Comparison of ENCODE assay signal across 8 mouse cellular contexts in the genomic region with DNA sequence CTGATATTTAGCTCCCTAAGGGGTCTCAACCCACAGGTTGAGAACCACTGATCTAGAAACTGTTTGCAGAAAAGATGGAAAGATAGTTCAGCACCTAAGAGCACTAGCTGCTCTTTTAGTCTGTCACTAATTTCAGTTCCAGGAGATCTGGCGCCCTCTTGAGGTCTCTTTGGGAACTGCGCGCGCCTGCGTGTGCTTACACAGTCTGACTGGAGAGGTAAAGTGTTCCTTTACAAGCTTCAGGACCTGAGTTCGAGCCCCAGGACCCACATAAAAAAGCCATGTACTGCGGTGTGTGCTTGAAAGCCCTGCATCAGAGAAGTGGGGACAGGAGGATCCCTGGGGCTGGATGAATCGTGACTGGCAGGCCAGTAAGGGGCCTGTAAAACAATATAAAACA. TPM values are rescaled to one million over a fixed set of nuclear protein-coding genes. Genes with fewer than 3 reads are reported as not detected.
DNase-seq lines count a peak whose midpoint lies in the region; ATAC-seq lines count a peak whose summit lies in the region.

No protein-coding gene starts in this region.

- no peaks in the 10 kb centered on the region for H3K36me3 ChIP-seq in forebrain, embryonic 11.5 days (ENCODE audit: control insufficient read depth, insufficient read depth, low read length)
- H3K36me3 ChIP-seq in forebrain, embryonic 16.5 days (ENCODE audit: control insufficient read depth, insufficient read depth): no peaks in the 10 kb centered on the region
- H3K36me3 ChIP-seq in midbrain, embryonic 10.5 days: no peaks in the 10 kb centered on the region
- H3K36me3 ChIP-seq in midbrain, embryonic 13.5 days: no peaks in the 10 kb centered on the region

- H3K4me1 ChIP-seq in forebrain, embryonic 11.5 days (replicated peaks; ENCODE audit: control insufficient read depth, insufficient read depth, low read length): no peaks in the 10 kb centered on the region
- H3K4me1 ChIP-seq in forebrain, embryonic 16.5 days (replicated peaks; ENCODE audit: control insufficient read depth, insufficient read depth, low read length): no peaks in the 10 kb centered on the region
- H3K4me1 ChIP-seq in midbrain, embryonic 10.5 days: no peaks in the 10 kb centered on the region
- H3K4me1 ChIP-seq in midbrain, embryonic 13.5 days (replicated peaks): no peaks in the 10 kb centered on the region

- no peak overlapping the region for H3K4me3 ChIP-seq in forebrain, embryonic 11.5 days (ENCODE audit: low read depth, low read length)
- no peak overlapping the region for H3K4me3 ChIP-seq in forebrain, embryonic 16.5 days (replicated peaks; ENCODE audit: low read length)
- H3K4me3 ChIP-seq in midbrain, embryonic 10.5 days: no peak overlapping the region
- H3K4me3 ChIP-seq in midbrain, embryonic 13.5 days (replicated peaks): no peak overlapping the region

- H3K27me3 ChIP-seq in forebrain, embryonic 11.5 days (ENCODE audit: control insufficient read depth, insufficient read depth, low read length): no peaks in the 10 kb centered on the region
- no peaks in the 10 kb centered on the region for H3K27me3 ChIP-seq in forebrain, embryonic 16.5 days (replicated peaks; ENCODE audit: control insufficient read depth, insufficient read depth, low read length)
- no peaks in the 10 kb centered on the region for H3K27me3 ChIP-seq in midbrain, embryonic 10.5 days (ENCODE audit: low read depth, poor library complexity, severe bottlenecking)
- no peaks in the 10 kb centered on the region for H3K27me3 ChIP-seq in midbrain, embryonic 13.5 days

- peak; percentile 65 for DNase-seq in forebrain, embryonic 11.5 days (ENCODE audit: low spot score)
- DNase-seq in midbrain, embryonic 10.5 days (ENCODE audit: low spot score): peak; percentile 20
- peak; percentile 64 to 69 for DNase-seq in adrenal gland, adult 18-20 months (ENCODE audit: low spot score in 2 of 2)
- DNase-seq in induced T-regulatory cell, adult 2 months (ENCODE audit: low read depth): peak; percentile 84
- DNase-seq in frontal cortex, postnatal 14 days (ENCODE audit: low spot score in 2 of 2): no peak

- no peak overlapping the region for H3K27ac ChIP-seq in forebrain, embryonic 11.5 days (ENCODE audit: low read depth, low read length)
- no peak overlapping the region for H3K27ac ChIP-seq in forebrain, embryonic 16.5 days (ENCODE audit: low read length)
- no peak overlapping the region for H3K27ac ChIP-seq in midbrain, embryonic 10.5 days (replicated peaks)
- no peak overlapping the region for H3K27ac ChIP-seq in midbrain, embryonic 13.5 days

- ATAC-seq in forebrain, embryonic 11.5 days (replicated peaks; ENCODE audit: low FRiP score): no peak
- ATAC-seq in forebrain, embryonic 16.5 days: no peak
- no peak for ATAC-seq in midbrain, embryonic 13.5 days
- ATAC-seq in monocyte, adult 5-6 weeks (replicated peaks; ENCODE audit: insufficient number of reproducible peaks, low FRiP score, low TSS enrichment, poor library complexity, severe bottlenecking): peak; percentile 67; the same call in 1 of the 2 replicates

- H3K9me3 ChIP-seq in forebrain, embryonic 11.5 days (ENCODE audit: control insufficient read depth, low read length): peaks cover 2% of the 10 kb centered on the region; the same call in 1 of the 2 replicates
- no peaks in the 10 kb centered on the region for H3K9me3 ChIP-seq in forebrain, embryonic 16.5 days (ENCODE audit: control insufficient read depth, low read length)
- peaks cover 56% of the 10 kb centered on the region for H3K9me3 ChIP-seq in midbrain, embryonic 10.5 days (replicated peaks)
- no peaks in the 10 kb centered on the region for H3K9me3 ChIP-seq in midbrain, embryonic 13.5 days

- H3K4me2 ChIP-seq in forebrain, embryonic 11.5 days (ENCODE audit: low read depth, low read length, severe bottlenecking): no peak overlapping the region
- H3K4me2 ChIP-seq in forebrain, embryonic 16.5 days (ENCODE audit: low read length): no peak overlapping the region
- no peak overlapping the region for H3K4me2 ChIP-seq in midbrain, embryonic 13.5 days (replicated peaks)

- 54% methylated on average over 8 of the region's 8 CpGs for WGBS in forebrain, embryonic 11.5 days
- 51% methylated on average over 8 of the region's 8 CpGs for WGBS in forebrain, embryonic 16.5 days
- 55% methylated on average over 8 of the region's 8 CpGs for WGBS in midbrain, embryonic 10.5 days
- 55% methylated on average over 8 of the region's 8 CpGs for WGBS in midbrain, embryonic 13.5 days

- H3K9ac ChIP-seq in forebrain, embryonic 11.5 days (ENCODE audit: low read length): no peak overlapping the region
- no peak overlapping the region for H3K9ac ChIP-seq in forebrain, embryonic 16.5 days (replicated peaks; ENCODE audit: low read depth, low read length)
- no peak overlapping the region for H3K9ac ChIP-seq in midbrain, embryonic 13.5 days (replicated peaks)

RNA-seq across cellular contexts. Expression of a gene that starts 2.1 kb away (rescaled TPM):
- polyA plus RNA-seq in forebrain, embryonic 11.5 days (2014; fragmentation: Nextera tagmentation; extraction: Ambion mirVana): not detected in 2 replicates
- not detected in 2 replicates for polyA plus RNA-seq in forebrain, embryonic 16.5 days (2015; fragmentation: Nextera tagmentation; extraction: Ambion mirVana)
- not detected in 2 replicates for polyA plus RNA-seq in midbrain, embryonic 10.5 days (2016; fragmentation: Nextera tagmentation; extraction: Ambion mirVana)
- not detected in 2 replicates for polyA plus RNA-seq in midbrain, embryonic 13.5 days (2015; fragmentation: Nextera tagmentation; extraction: Ambion mirVana)
- not detected for total RNA-seq in adrenal gland, adult 18-20 months (2021)
- 0.38 to 1.2 TPM (median 0.75 TPM) in 3 replicates for total RNA-seq in monocyte, adult 5-6 weeks (2017)

RNA-seq across cellular contexts. Expression of a gene that starts 28.8 kb away (rescaled TPM):
- 0.32 TPM in 1 of 2 replicates, not detected in the other for polyA plus RNA-seq in forebrain, embryonic 11.5 days (2014; fragmentation: Nextera tagmentation; extraction: Ambion mirVana)
- 0.46 and 0.77 TPM in 2 replicates for polyA plus RNA-seq in forebrain, embryonic 16.5 days (2015; fragmentation: Nextera tagmentation; extraction: Ambion mirVana)
- not detected in 2 replicates for polyA plus RNA-seq in midbrain, embryonic 10.5 days (2016; fragmentation: Nextera tagmentation; extraction: Ambion mirVana)
- 0.54 and 0.62 TPM in 2 replicates for polyA plus RNA-seq in midbrain, embryonic 13.5 days (2015; fragmentation: Nextera tagmentation; extraction: Ambion mirVana)
- not detected for total RNA-seq in adrenal gland, adult 18-20 months (2021)
- total RNA-seq in monocyte, adult 5-6 weeks (2017): 0.39 TPM in 1 of 3 replicates, not detected in the others

RNA-seq across cellular contexts. Expression of a gene that starts 31.1 kb away (rescaled TPM):
- 2.6 and 2.8 TPM in 2 replicates for polyA plus RNA-seq in forebrain, embryonic 11.5 days (2014; fragmentation: Nextera tagmentation; extraction: Ambion mirVana)
- polyA plus RNA-seq in forebrain, embryonic 16.5 days (2015; fragmentation: Nextera tagmentation; extraction: Ambion mirVana): 7.6 and 10.3 TPM in 2 replicates
- polyA plus RNA-seq in midbrain, embryonic 10.5 days (2016; fragmentation: Nextera tagmentation; extraction: Ambion mirVana): 7.4 and 7.5 TPM in 2 replicates
- 5.3 and 6.2 TPM in 2 replicates for polyA plus RNA-seq in midbrain, embryonic 13.5 days (2015; fragmentation: Nextera tagmentation; extraction: Ambion mirVana)
- total RNA-seq in adrenal gland, adult 18-20 months (2021): 10 to 100 TPM; 20.8 to 32.4 TPM
- 8.2 to 13.6 TPM (median 12.2 TPM) in 3 replicates for total RNA-seq in monocyte, adult 5-6 weeks (2017)

RNA-seq across cellular contexts. Expression of a gene that starts 38.1 kb away (rescaled TPM):
- polyA plus RNA-seq in forebrain, embryonic 11.5 days (2014; fragmentation: Nextera tagmentation; extraction: Ambion mirVana): not detected in 2 replicates
- 8.8 and 11.8 TPM in 2 replicates for polyA plus RNA-seq in forebrain, embryonic 16.5 days (2015; fragmentation: Nextera tagmentation; extraction: Ambion mirVana)
- 0.14 TPM in 1 of 2 replicates, not detected in the other for polyA plus RNA-seq in midbrain, embryonic 10.5 days (2016; fragmentation: Nextera tagmentation; extraction: Ambion mirVana)
- polyA plus RNA-seq in midbrain, embryonic 13.5 days (2015; fragmentation: Nextera tagmentation; extraction: Ambion mirVana): 5.7 and 6.6 TPM in 2 replicates
- total RNA-seq in adrenal gland, adult 18-20 months (2021): not detected
- total RNA-seq in monocyte, adult 5-6 weeks (2017): not detected in 3 replicates

Comparison
In these comparisons a context has a peak if more than half of its experiments do, and no peak if none do; other contexts are left out.
1. DNase-seq: peak in forebrain, embryonic 11.5 days (single experiment), midbrain, embryonic 10.5 days (single experiment), adrenal gland, adult 18-20 months (2 of 2) and induced T-regulatory cell, adult 2 months (single experiment); none in frontal cortex, postnatal 14 days (0 of 2).